Mouse (Mus musculus) thymus, adult 2 months (tissue): Measurements from ENCODE around the gene Tsen54.

ENCODE experiments used
- CTCF ChIP-seq: fragments of 200-500 bp; IDR thresholded peaks from 2 replicates; pipeline ENCODE4 v1.5.1; 2012; ENCODE audit warnings: mild to moderate bottlenecking, control low read depth, low read length, moderate library complexity, borderline replicate concordance; ENCODE audit not compliant: control insufficient read depth, poor library complexity, insufficient read depth; ENCODE audit errors: extremely low read depth
- POLR2A ChIP-seq: fragments of 200-500 bp; IDR thresholded peaks from 2 replicates; pipeline ENCODE4 v1.6.1; 2012; ENCODE audit warnings: mild to moderate bottlenecking, low read length, control low read depth, moderate library complexity; ENCODE audit not compliant: control insufficient read depth, poor library complexity, insufficient read depth; ENCODE audit errors: extremely low read depth

GRCm38 (mm10) chr11:115774653-115775052, 39.9 kb upstream of the Tsen54 start:
- TF ChIP-seq CTCF = no peak
- TF ChIP-seq POLR2A = no peak
